Mouse (Mus musculus): ENCODE results near the gene Cfap54.

DNA sequence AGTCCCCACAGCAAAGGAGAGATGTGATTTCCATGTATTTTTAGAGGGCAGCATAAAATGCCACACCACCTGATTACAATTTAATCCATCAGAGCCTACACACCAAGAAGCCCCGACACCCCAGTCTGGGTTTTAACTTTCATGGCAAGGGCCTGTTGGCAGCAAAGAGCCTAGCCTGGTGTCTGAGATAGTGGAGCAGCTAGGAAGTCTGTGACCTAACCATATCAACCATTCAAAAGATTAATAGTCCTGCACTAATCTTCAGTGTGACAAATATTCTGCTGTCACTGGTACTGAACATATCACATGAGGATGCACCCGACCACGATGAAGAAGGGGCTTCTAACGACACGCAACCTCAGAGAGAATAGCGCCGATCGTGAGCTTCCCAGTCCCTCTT is 58.1 kb downstream of the Cfap54 start:
- TF ChIP-seq CTCF (IDR thresholded peaks at IDR 0.05; ENCODE audit: low read depth): no peak
- TF ChIP-seq EP300 (optimal IDR thresholded peaks at IDR 0.05): no peak

All from stomach, postnatal 0 days (tissue).